Mouse (Mus musculus) adrenal gland, adult 2 months (tissue): Measurements from ENCODE around the gene Egfem1. TPM values are rescaled to one million over a fixed set of nuclear protein-coding genes. Genes with fewer than 3 reads are reported as not detected.

Experiments
- microRNA-seq, 2 experiments: library from miRNA; unstranded; fragments of <30 nt; microRNA quantifications; one replicate each; pipeline ENCODE4 v1.2.0; 2021
- polyA plus RNA-seq: library from polyadenylated mRNA; depleted of rRNA; stranded (reverse); fragments of >200 nt; gene quantifications from 2 replicates; pipeline ENCODE4 v1.2.3, GENCODE M21; 2012; rRNA removed
- total RNA-seq, 2 experiments: library from RNA; stranded (reverse); gene quantifications; 2 replicates each; pipeline ENCODE4 v1.2.3; 2021

Gene Egfem1
- total and polyA plus RNA-seq, 3 experiments = 0.18 TPM; not detected in 2

Small RNA genes within 50 kb of the gene (microRNA-seq; reads per million reads assigned to microRNA genes)
- gene Mir21b (0 reads per million in 2 experiments), gene Mir551b (0 reads per million in 2 experiments)

Other genes with a start within 250 kb of the Egfem1 start
- gene Gm1527, start 189.4 kb upstream of the Egfem1 start, total RNA-seq = under 1 TPM in 1 of 2 experiments, not detected in 1; 0.52 TPM
- gene Gm1527, start 189.4 kb upstream of the Egfem1 start, polyA plus RNA-seq = not detected in 2 replicates